Mouse (Mus musculus) hindbrain, embryonic 13.5 days (tissue): ENCODE results near the gene Mybbp1a. TPM values are rescaled to one million over a fixed set of nuclear protein-coding genes. Genes with fewer than 3 reads are reported as not detected.
A peak's percentile ranks its signal among the peaks of the same experiment; 100 is the strongest.
"Not testable (repeated sequence)": the region's sequence is repeated elsewhere in the genome, so short reads cannot be mapped to it uniquely, and the experiment has no call there.

Experiments used
- ATAC-seq: fragments of 200-750 bp; cut with Nextera tagmentation; 2 replicates; pipeline ENCODE4 v1.8.0; 2017; ENCODE audit warnings: moderate TSS enrichment; ENCODE audit not compliant: low FRiP score
- H3K27ac ChIP-seq: fragments of 300-500 bp; sonication (generic); 2 replicates; pipeline ENCODE4 v1.5.1; 2015; ENCODE audit warnings: inconsistent platforms, mild to moderate bottlenecking, moderate library complexity
- H3K27me3 ChIP-seq: fragments of 300-500 bp; sonication (generic); 2 replicates; pipeline ENCODE4 v1.6.1; 2015; ENCODE audit warnings: mild to moderate bottlenecking, inconsistent platforms
- H3K36me3 ChIP-seq: fragments of 300-500 bp; sonication (generic); 2 replicates; pipeline ENCODE4 v1.6.1; 2015; ENCODE audit warnings: mild to moderate bottlenecking, inconsistent platforms
- H3K4me1 ChIP-seq: fragments of 300-500 bp; sonication (generic); replicated peaks from 2 replicates; pipeline ENCODE4 v1.6.1; 2015; ENCODE audit warnings: inconsistent platforms
- H3K4me2 ChIP-seq: fragments of 300-500 bp; sonication (generic); 2 replicates; pipeline ENCODE4 v1.6.1; 2015; ENCODE audit warnings: inconsistent platforms, mild to moderate bottlenecking, moderate library complexity
- H3K4me3 ChIP-seq: fragments of 300-500 bp; sonication (generic); 2 replicates; pipeline ENCODE4 v1.5.1; 2015; ENCODE audit warnings: mild to moderate bottlenecking, inconsistent platforms
- H3K9ac ChIP-seq: fragments of 300-500 bp; sonication (generic); 2 replicates; pipeline ENCODE4 v1.6.1; 2015; ENCODE audit warnings: mild to moderate bottlenecking, inconsistent platforms
- H3K9me3 ChIP-seq: fragments of 300-500 bp; sonication (generic); 2 replicates; pipeline ENCODE4 v1.6.1; 2016; ENCODE audit warnings: inconsistent platforms
- WGBS: fragments of 180-500 bp; shearing (Covaris S2); methylation state at CpG from one replicate; pipeline ENCODE4 v1.1.7; 2015; 5-methylcytosine and 5-hydroxymethylcytosine counted together
- polyA plus RNA-seq: library from polyadenylated mRNA; unstranded; fragments of >200 nt; fragmentation: Nextera tagmentation; extraction: Ambion mirVana; gene quantifications from 2 replicates; pipeline ENCODE4 v1.2.1, GENCODE M21; 2015

The Mybbp1a gene
- polyA plus RNA-seq, 1 experiment from 2014 or later, result 74.5 TPM

DNA sequence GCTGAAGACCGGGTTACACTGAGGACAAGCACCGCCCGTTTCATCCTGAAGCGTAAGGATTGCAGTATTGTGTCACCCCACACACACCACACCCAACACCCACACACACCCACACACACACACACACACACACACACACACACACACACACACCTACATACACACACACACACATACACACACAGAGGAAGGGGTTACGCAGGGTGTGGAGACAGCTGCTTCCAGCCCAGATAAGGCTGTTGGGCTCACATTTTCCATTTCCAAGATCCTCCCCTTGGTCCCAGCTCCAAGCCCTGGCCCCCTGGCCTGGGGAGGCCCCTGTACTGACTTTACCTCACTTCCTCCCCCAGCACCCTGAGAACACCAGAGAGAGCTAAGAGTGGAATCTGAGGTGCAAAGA, 24.5 kb upstream of the Mybbp1a start:
- Histone ChIP-seq H3K4me1 (peaks cover 10% of the 10 kb centered on the region), H3K9ac (no peak overlapping the region), H3K27ac (no peak overlapping the region), H3K36me3 (no peaks in the 10 kb centered on the region), H3K27me3 (peaks cover 26% of the 10 kb centered on the region), H3K9me3 (no peaks in the 10 kb centered on the region), H3K4me2 (no peak overlapping the region), H3K4me3 (no peak overlapping the region)
- WGBS, result 95% methylated on average over 5 of the region's 5 CpGs
- ATAC-seq, result no peak

DNA sequence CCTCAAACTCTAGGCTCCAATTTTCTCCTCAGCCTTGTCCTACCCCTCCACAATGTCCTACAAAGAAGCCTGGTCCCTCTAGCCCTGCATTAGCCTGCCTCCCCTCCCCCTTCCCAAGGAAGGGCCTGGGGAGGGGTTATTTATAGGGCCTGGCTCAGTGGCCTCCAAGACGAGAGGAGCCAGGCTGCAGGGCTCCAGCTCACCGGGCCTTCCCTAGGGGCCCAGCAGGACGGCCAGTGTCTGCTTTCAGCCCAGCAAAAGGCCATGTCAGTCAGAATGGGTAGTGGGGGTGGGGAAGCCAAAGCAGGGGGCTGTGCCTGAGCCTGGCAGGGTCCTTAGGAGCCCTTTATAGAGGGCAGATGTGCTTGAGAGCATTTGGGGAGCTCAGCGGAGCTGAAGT, 23.8 kb upstream of the Mybbp1a start:
- no peak for ATAC-seq
- 7% methylated on average over 4 of the region's 4 CpGs for WGBS
- peaks cover 19% of the 10 kb centered on the region for H3K27me3 ChIP-seq
- peaks cover 6% of the 10 kb centered on the region for H3K4me1 ChIP-seq
- no peak overlapping the region for H3K4me2 ChIP-seq
- H3K9me3 ChIP-seq, result no peaks in the 10 kb centered on the region
- no peak overlapping the region for H3K9ac ChIP-seq
- H3K36me3 ChIP-seq, result no peaks in the 10 kb centered on the region
- H3K4me3 ChIP-seq, result no peak overlapping the region
- no peak overlapping the region for H3K27ac ChIP-seq

- H3K4me3 ChIP-seq, result no peak overlapping the region
- H3K36me3 ChIP-seq, result no peaks in the 10 kb centered on the region
- H3K9me3 ChIP-seq, result no peaks in the 10 kb centered on the region
- no peak overlapping the region for H3K4me2 ChIP-seq
- H3K4me1 ChIP-seq, result peaks cover 6% of the 10 kb centered on the region
- ATAC-seq, result no peak
- H3K9ac ChIP-seq, result no peak overlapping the region
- peaks cover 12% of the 10 kb centered on the region; the same call in 1 of the 2 replicates for H3K27me3 ChIP-seq
- WGBS, result 50% methylated on average over 8 of the region's 8 CpGs
- no peak overlapping the region for H3K27ac ChIP-seq
Observed at GRCm38 (mm10) chr11:72418227-72418626, 22.9 kb upstream of the Mybbp1a start.

GRCm38 (mm10) chr11:72419006-72419405, 22.1 kb upstream of the Mybbp1a start:
- H3K36me3 ChIP-seq, result no peaks in the 10 kb centered on the region
- no peaks in the 10 kb centered on the region for H3K9me3 ChIP-seq
- H3K4me1 ChIP-seq, result peaks cover 6% of the 10 kb centered on the region
- H3K27me3 ChIP-seq, result peaks cover 6% of the 10 kb centered on the region; the same call in 1 of the 2 replicates
- no peak overlapping the region for H3K9ac ChIP-seq
- no peak overlapping the region for H3K4me2 ChIP-seq
- H3K4me3 ChIP-seq, result no peak overlapping the region
- no peak for ATAC-seq
- H3K27ac ChIP-seq, result no peak overlapping the region
- 93% methylated on average over 6 of the region's 6 CpGs for WGBS

DNA sequence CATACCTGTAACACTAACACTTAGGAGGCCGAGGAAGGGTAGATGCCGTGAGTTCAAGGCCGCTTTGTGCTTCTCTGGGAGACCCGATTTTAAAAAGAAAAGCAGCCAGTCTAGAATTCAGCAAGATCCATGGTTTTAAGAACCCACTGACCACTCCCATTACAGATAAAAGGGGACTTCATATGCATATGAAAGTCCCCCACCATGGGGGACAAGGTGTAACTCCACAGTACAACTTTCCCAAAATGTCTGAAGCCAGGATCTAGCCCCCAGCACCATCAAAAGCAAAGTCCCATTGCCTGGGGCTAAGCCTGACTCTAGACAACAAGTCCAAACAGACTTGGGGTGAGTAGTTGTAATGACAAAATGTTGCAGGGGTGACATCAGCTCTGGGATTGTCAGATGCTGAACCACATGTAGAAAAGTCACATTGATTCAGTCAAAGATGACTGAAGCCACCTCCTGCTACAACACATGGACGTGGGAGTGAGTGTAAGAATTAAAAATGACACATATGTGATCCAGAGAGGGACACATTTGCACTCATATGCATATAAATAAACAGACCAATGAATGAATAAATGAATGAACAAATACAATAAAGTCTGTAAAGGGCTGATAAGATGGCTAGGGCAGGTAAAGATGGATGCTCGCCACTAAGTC, 20.6 kb upstream of the Mybbp1a start:
- H3K9me3 ChIP-seq, result no peaks in the 10 kb centered on the region; the same call in 1 of the 2 replicates
- WGBS, result 76% methylated on average over 6 of the region's 6 CpGs
- no peak for ATAC-seq

DNA sequence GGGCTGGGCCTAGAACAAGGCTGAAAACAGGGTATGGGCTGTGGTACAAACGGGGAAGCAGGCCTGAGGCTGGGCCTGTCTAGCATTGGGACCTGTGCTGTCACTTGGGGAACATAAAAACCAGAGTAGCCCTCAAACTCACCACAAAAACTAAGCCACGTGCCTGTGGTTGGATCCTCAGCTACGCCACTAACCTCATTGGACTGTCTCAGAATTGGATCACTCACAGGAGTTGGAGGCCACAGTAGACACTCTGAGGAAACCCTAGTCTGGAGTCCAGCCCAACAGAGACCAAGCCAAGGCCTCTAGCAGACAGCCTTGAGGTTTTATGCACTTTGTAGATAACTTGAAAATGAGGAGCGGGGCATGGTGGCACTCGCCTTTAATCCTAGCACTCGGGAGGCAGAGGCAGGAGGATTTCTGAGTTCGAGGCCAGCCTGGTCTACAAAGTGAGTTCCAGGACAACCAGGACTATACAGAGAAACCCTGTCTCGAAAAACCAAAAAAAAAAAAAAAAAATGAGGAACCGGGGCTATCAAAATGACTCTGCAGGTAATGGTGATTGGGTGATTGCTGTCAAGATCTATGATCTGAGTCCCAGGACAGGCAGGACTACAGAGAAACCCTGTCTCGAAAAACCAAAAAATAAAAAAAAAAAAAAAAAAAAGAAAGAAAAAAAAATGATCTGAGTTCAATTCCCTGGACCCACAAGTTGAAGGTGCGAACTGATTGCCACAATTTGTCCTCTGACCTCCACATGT, 19.5 kb upstream of the Mybbp1a start:
- H3K27ac ChIP-seq, result no peak overlapping the region
- peaks cover 6% of the 10 kb centered on the region for H3K4me1 ChIP-seq
- H3K4me2 ChIP-seq, result no peak overlapping the region
- no peak overlapping the region for H3K9ac ChIP-seq
- no peaks in the 10 kb centered on the region for H3K27me3 ChIP-seq
- H3K4me3 ChIP-seq, result no peak overlapping the region
- WGBS, result 89% methylated on average over 11 of the region's 11 CpGs
- H3K36me3 ChIP-seq, result no peaks in the 10 kb centered on the region
- ATAC-seq, result no peak
- no peaks in the 10 kb centered on the region; the same call in 1 of the 2 replicates for H3K9me3 ChIP-seq

More for the DNA sequence above, 20.6 kb upstream of the Mybbp1a start:
- no peak overlapping the region for H3K27ac ChIP-seq
- no peak overlapping the region for H3K4me2 ChIP-seq
- no peaks in the 10 kb centered on the region for H3K36me3 ChIP-seq
- no peak overlapping the region for H3K4me3 ChIP-seq
- no peak overlapping the region for H3K9ac ChIP-seq
- H3K4me1 ChIP-seq, result peaks cover 6% of the 10 kb centered on the region
- no peaks in the 10 kb centered on the region for H3K27me3 ChIP-seq

GRCm38 (mm10) chr11:72423686-72424085, 17.5 kb upstream of the Mybbp1a start:
- WGBS, result 82% methylated on average over 4 of the region's 4 CpGs
- H3K27me3 ChIP-seq, result no peaks in the 10 kb centered on the region

GRCm38 (mm10) chr11:72425201-72425600, 16.0 kb upstream of the Mybbp1a start:
- H3K27ac ChIP-seq, result no peak overlapping the region
- H3K9ac ChIP-seq, result no peak overlapping the region
- no peaks in the 10 kb centered on the region; the same call in 1 of the 2 replicates for H3K9me3 ChIP-seq
- H3K27me3 ChIP-seq, result no peaks in the 10 kb centered on the region
- H3K4me2 ChIP-seq, result no peak overlapping the region
- H3K4me3 ChIP-seq, result no peak overlapping the region
- H3K4me1 ChIP-seq, result no peaks in the 10 kb centered on the region
- ATAC-seq, result no peak
- H3K36me3 ChIP-seq, result no peaks in the 10 kb centered on the region

More at GRCm38 (mm10) chr11:72423686-72424085, 17.5 kb upstream of the Mybbp1a start:
- Histone ChIP-seq H3K27ac (no peak overlapping the region), H3K9me3 (no peaks in the 10 kb centered on the region; the same call in 1 of the 2 replicates), H3K9ac (no peak overlapping the region), H3K4me2 (no peak overlapping the region), H3K4me3 (no peak overlapping the region), H3K4me1 (no peaks in the 10 kb centered on the region), H3K36me3 (no peaks in the 10 kb centered on the region)
- ATAC-seq, result no peak

GRCm38 (mm10) chr11:72426884-72427283, 14.3 kb upstream of the Mybbp1a start:
- Histone ChIP-seq H3K9me3 (no peaks in the 10 kb centered on the region; the same call in 1 of the 2 replicates), H3K4me2 (no peak overlapping the region), H3K27me3 (no peaks in the 10 kb centered on the region), H3K4me1 (no peaks in the 10 kb centered on the region), H3K36me3 (no peaks in the 10 kb centered on the region), H3K4me3 (no peak overlapping the region), H3K9ac (no peak overlapping the region), H3K27ac (no peak overlapping the region)
- ATAC-seq, result no peak

GRCm38 (mm10) chr11:72428694-72429093, 12.5 kb upstream of the Mybbp1a start:
- Histone ChIP-seq H3K9me3 (no peaks in the 10 kb centered on the region; the same call in 1 of the 2 replicates), H3K9ac (no peak overlapping the region), H3K36me3 (no peaks in the 10 kb centered on the region), H3K27me3 (no peaks in the 10 kb centered on the region), H3K27ac (no peak overlapping the region), H3K4me1 (no peaks in the 10 kb centered on the region), H3K4me3 (no peak overlapping the region), H3K4me2 (no peak overlapping the region)
- WGBS, result 2% methylated on average over 5 of the region's 5 CpGs
- no peak for ATAC-seq

DNA sequence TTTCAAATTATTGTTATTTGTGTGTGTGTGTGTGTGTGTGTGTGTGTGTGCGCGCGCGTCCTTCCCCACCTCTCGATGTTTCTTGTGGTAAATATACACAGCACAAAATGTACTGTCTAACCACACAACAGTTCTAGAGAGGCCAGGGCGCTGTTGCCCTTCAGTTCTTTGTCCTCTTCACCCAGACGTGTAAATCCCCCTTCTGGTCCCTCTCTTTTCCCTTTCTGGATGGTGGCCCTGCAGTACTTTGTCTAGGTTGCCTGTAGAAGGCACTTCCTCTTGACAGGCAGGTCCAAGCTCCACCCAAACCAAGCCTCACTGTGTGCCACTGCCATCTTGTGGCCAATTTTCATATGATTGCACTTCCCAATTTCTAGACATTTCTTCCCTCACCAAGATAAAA, 11.9 kb upstream of the Mybbp1a start:
- Histone ChIP-seq H3K27me3 (no peaks in the 10 kb centered on the region), H3K4me1 (no peaks in the 10 kb centered on the region), H3K27ac (no peak overlapping the region), H3K9me3 (no peaks in the 10 kb centered on the region; the same call in 1 of the 2 replicates), H3K9ac (no peak overlapping the region), H3K4me3 (no peak overlapping the region), H3K4me2 (0 out of 2 replicates have a peak overlapping the region, but pooled peaks have one; percentile 25), H3K36me3 (no peaks in the 10 kb centered on the region)
- 47% methylated on average over 7 of the region's 7 CpGs for WGBS
- no peak for ATAC-seq

DNA sequence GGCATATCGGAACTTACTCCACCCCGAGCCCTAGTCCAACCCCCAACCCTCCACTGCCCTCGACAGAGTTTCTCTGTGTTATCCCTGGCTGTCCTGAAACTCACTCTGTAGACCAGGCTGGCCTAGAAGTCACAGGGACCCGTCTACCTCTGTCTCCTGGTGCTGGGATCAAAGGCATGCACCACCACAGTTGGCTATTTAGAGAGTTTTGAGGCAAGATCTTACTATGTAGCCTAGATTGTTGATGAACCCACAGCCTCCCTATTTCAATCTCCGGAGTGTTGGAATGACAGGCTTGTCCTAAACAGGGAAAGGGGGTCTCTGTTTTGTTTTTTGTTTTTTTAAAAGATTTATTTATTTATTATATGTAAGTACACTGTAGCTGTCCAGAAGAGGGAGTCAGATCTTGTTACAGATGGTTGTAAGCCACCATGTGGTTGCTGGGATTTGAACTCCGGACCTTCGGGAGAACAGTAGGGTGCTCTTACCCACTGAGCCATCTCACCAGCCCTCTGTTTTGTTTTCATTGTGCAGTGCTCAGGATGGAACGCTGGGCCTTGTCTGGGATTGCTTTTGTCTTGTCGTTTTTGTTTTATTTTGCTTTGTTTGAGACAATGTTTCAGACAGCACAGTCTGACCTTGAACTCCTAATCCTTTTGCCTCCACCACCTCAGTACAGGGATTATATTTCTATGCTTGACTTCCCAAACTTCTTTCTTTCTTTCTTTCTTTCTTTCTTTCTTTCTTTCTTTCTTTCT, 10.7 kb upstream of the Mybbp1a start:
- H3K9me3 ChIP-seq, H3K4me1 ChIP-seq, H3K4me3 ChIP-seq, ATAC-seq, H3K36me3 ChIP-seq, H3K27ac ChIP-seq, H3K27me3 ChIP-seq, H3K9ac ChIP-seq, H3K4me2 ChIP-seq: not testable (repeated sequence)
- WGBS, result 60% methylated on average over 9 of the region's 9 CpGs
